Mouse (Mus musculus) layer of hippocampus, postnatal 36 days (tissue): Measurements from ENCODE around the gene Lrp2. TPM values are rescaled to one million over a fixed set of nuclear protein-coding genes. Genes with fewer than 3 reads are reported as not detected.

Experiments
- DNase-seq, 2 experiments: peaks; one replicate each; pipeline ENCODE4 v3.0.0; 2022
- total RNA-seq, 2 experiments: library from RNA; stranded (reverse); gene quantifications; 2 replicates each; pipeline ENCODE4 v1.2.3; 2021

Lrp2 gene
- total RNA-seq, 2 experiments from 2014 or later: 0.65 to 0.86 TPM

DNA sequence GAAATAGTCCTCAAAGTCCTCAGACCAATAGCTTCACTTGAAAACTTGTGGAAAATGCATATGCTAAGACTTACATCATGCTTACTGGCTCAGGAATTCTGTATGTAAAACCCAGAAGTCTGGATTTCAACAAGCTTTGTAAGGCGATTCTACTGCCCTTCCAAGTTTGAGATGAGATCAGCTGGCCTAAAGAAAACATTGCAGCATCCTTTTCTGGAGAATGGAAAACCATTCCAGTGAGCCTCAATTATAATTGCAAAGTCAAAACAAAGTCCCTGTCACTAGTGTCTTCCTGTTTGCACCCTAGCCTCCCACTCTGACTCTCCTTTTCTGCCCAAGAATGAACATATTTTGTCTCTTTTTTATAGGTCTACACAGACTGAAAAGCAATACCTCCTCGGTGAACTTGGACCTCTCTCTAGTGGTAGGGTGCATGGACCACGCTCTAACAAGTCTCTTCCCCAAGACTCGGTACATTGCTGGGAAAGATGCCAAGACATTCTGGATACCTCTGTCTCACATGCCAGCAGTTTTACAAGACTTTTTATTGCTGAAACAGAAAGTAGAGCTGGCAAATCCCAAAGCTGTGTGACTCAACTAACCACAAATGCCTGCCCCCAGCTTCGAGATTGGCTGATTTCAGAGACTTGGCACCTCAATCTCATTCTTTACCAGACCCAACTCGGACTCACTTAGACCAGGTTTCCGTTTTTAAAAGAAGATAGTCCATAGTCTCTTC lies 184.8 kb downstream of the Lrp2 start:
- DNase-seq: no peak

DNA sequence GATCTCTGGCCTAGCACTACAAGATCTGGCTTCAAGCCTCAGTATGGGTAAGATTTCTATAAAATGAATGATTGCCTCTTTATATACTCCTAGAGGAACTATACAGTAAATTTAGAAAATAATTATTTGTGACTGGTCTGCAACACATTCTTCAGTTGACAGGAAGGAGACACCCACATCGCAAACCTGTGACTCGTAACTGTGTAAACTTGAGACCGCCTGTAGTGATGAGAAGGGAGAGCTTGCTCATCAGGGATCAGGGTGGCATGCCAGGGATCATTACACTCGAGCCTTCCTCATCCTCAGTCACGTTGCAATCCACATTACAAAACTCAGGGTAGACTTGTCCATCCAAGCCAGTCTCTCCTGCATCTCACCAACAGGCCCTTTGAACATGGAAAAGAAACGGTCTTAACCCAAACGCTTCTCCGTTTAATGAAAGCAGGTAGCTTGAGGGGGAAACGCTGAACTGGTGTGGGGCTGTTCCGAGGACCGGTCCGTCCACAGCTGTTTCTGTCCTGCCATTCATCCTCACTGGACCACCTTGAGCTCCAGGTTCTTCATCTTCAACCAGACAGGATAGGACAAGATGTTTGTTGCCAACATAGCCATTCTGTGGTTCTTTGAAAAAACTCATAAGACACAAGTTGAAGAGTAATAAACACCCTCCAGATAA lies 189.0 kb downstream of the Lrp2 start:
- DNase-seq: no peak

DNA sequence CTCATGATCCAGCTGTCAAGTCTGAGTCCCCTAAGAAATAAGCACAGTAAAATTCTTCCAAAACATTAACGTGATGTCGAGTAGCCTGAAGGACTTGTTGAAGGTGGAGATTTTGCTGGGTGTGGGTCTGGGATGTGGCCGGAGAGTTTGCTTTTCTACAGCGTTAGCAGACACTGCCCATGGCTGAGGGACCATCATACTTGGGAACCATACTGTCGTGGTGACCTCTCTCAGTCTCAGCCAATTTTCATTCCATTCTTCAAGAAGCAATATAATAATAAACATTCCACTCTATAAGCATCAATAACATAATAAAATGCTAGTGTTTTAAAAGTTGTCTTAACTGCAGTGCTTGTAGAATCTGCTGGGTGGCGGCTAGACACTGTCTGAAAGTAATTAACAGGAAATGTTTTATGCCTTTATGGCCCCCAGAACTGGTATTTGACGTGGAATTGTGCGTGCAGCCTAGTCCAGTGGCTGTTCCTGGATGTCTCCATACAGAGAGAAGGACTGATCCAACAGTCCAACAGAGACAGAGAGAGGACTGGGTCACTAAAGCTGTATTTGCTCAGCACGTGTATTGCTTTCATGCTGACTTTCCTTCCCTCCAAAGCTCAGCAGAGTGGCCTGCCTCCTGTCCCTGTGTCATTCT lies 190.1 kb downstream of the Lrp2 start:
- no peak for DNase-seq

DNA sequence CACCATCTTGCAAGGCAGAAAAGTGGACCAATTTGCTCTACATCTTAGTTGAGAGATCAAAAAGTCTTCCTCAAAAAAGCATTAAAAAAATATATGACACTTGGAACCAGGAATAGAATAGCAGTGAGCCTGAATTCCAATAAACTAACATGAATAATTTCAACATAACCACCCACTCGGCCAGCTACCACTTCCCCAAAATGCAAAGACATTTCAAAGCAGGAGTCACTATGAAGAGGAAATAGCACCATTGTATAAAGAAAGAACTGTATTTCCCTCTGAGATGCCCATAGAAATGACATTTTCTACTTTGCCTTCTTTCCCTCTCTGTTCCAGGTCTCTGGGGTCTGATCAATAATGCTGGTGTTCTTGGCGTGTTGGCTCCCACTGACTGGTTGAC lies 191.9 kb downstream of the Lrp2 start:
- DNase-seq: no peak

- DNase-seq: no peak
Measured at GRCm38 (mm10) chr2:69386118-69386871, 199.6 kb downstream of the Lrp2 start.

DNA sequence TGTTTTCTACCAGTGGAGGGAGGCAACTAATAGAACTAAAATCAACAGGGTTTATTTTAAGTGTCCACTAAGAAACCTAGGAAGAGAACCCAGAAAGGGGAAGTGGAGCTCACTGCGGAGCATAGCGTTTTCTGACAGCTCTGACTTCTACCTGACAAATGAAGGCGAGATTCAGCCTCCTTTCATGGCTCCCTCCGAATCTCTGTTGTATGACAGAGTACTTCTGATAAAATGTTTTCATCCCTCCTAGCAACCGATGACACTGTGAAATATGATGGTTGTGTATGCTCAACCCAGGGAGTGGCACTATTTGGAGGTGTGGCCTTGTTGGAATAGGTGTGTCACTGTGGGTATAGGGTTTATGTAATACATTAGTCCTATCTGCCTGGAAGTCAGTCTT lies 203.0 kb downstream of the Lrp2 start:
- DNase-seq: no peak

DNA sequence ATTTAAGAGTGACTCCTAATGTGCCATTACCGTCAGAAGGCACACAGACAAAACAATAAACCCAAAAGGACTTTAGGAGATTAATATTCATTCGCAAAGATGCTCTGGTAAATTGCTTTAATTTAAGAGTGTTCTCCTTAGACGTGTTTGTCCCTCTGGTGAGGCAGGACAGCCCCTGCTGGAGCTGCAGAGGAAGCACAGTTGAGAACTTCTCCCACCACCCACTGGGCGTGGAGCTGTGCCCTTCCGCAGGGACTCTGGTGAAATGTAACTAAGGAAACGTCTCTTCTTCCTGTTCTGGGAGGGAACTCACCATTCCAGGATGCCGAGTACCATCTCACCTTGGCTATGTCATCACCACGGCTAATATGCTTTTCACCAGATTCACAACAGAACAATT lies 204.1 kb downstream of the Lrp2 start:
- no peak for DNase-seq

DNA sequence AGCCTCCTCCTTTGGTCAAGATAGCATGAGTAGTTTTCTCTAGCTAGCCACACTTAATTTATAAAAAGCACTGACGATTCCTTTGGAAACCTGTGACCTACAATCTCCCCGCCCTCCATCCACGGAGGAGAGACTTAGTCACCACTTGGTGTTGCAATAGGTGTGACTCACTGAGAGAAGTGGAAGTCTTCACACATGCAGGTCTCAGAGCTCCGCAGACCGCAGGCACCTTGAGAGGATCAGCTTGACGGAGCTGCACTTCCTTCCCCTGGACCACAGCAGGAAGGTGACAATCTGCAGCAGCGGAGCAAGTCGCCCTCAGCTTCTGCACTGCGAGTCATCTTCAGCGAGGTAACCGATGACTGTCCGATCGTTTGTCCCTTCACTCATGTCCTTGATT lies 205.6 kb downstream of the Lrp2 start, which contains the start of gene Dhrs9:
Dhrs9 (plus strand) TSS at position 165 of the 400 bp plus-strand sequence.
- no peak for DNase-seq

GRCm38 (mm10) chr2:69379801-69380200 lies 206.1 kb downstream of the Lrp2 start:
- DNase-seq: no peak

GRCm38 (mm10) chr2:69376780-69377179 lies 209.1 kb downstream of the Lrp2 start:
- DNase-seq: no peak

Other genes starting within 250 kb of the Lrp2 start
- gene Abcb11, start 243.4 kb downstream of the Lrp2 start, total RNA-seq: not detected
- gene Dhrs9, start 205.6 kb downstream of the Lrp2 start, total RNA-seq: not detected
- 10 to 100 TPM; 24.7 to 25.7 TPM for gene Bbs5, start 61.1 kb upstream of the Lrp2 start, total RNA-seq
- under 1 TPM; 0.40 to 0.53 TPM for gene Klhl41, start 84.1 kb upstream of the Lrp2 start, total RNA-seq
- 10 to 100 TPM; 18.4 to 19.2 TPM for gene Fastkd1, start 127.5 kb upstream of the Lrp2 start, total RNA-seq
- 10 to 100 TPM; 64.7 to 74.6 TPM for gene Ppig, start 136.5 kb upstream of the Lrp2 start, total RNA-seq
- gene Ccdc173, start 203.5 kb upstream of the Lrp2 start, total RNA-seq: 1 to 10 TPM; 2.6 to 3.4 TPM
- gene Phospho2, start 203.6 kb upstream of the Lrp2 start, total RNA-seq: 10 to 100 TPM; 23.4 to 24.5 TPM
- 10 to 100 TPM; 39.3 to 39.9 TPM for gene Klhl23, start 235.9 kb upstream of the Lrp2 start, total RNA-seq